Mouse (Mus musculus) forebrain, postnatal 0 days (tissue): ENCODE measurements around the gene Frmd4a. TPM values are rescaled to one million over a fixed set of nuclear protein-coding genes. Genes with fewer than 3 reads are reported as not detected.
A peak's percentile ranks its signal among the peaks of the same experiment; 100 is the strongest.

ENCODE experiments used
- ATAC-seq: fragments of 200-750 bp; cut with Nextera tagmentation; 2 replicates; pipeline ENCODE4 v1.8.0; 2017; ENCODE audit warnings: mild to moderate bottlenecking, moderate library complexity
- DNase-seq: peaks from one replicate; pipeline ENCODE4 v3.0.0-alpha.2; 2015
- H3K27ac ChIP-seq: fragments of 300-500 bp; sonication (generic); 2 replicates; pipeline ENCODE4 v1.5.1; 2014; ENCODE audit warnings: low read depth, mild to moderate bottlenecking, antibody characterized with exemption, low read length, moderate library complexity, mixed read lengths
- H3K27me3 ChIP-seq: fragments of 300-500 bp; sonication (generic); 2 replicates; pipeline ENCODE4 v1.6.1; 2014; ENCODE audit warnings: mild to moderate bottlenecking, low read length, mixed read lengths; ENCODE audit not compliant: insufficient read depth
- H3K36me3 ChIP-seq: fragments of 300-500 bp; sonication (generic); 2 replicates; pipeline ENCODE4 v1.6.1; 2014; ENCODE audit warnings: mild to moderate bottlenecking, moderate library complexity; ENCODE audit not compliant: insufficient read depth
- H3K4me1 ChIP-seq: fragments of 300-500 bp; sonication (generic); 2 replicates; pipeline ENCODE4 v1.6.1; 2014; ENCODE audit warnings: antibody characterized with exemption; ENCODE audit not compliant: insufficient read depth
- H3K4me2 ChIP-seq: fragments of 300-500 bp; sonication (generic); 2 replicates; pipeline ENCODE4 v1.6.1; 2014; ENCODE audit warnings: low read depth, mild to moderate bottlenecking, moderate library complexity
- H3K4me3 ChIP-seq: fragments of 300-500 bp; sonication (generic); 2 replicates; pipeline ENCODE4 v1.5.1; 2014; ENCODE audit warnings: low read depth, low read length, mixed read lengths
- H3K9ac ChIP-seq: fragments of 300-500 bp; sonication (generic); 2 replicates; pipeline ENCODE4 v1.6.1; 2014; ENCODE audit warnings: mild to moderate bottlenecking
- H3K9me3 ChIP-seq: fragments of 300-500 bp; sonication (generic); 2 replicates; pipeline ENCODE4 v1.6.1; 2016; ENCODE audit warnings: low read length
- CTCF ChIP-seq: sonication (generic); IDR thresholded peaks from 2 replicates; pipeline ENCODE4 v1.5.1; 2016; ENCODE audit warnings: antibody characterized with exemption, control low read depth, low read depth
- WGBS: fragments of 180-500 bp; shearing (Covaris S2); extraction: QIAGEN DNeasy Blood & Tissue Kit; methylation state at CpG from one replicate; pipeline ENCODE4 v1.1.7; 2014; 5-methylcytosine and 5-hydroxymethylcytosine counted together
- polyA plus RNA-seq: library from polyadenylated mRNA; unstranded; fragments of >200 nt; fragmentation: Nextera tagmentation; extraction: Ambion mirVana; gene quantifications from 2 replicates; pipeline ENCODE4 v1.2.1, GENCODE M21; 2015
- total RNA-seq: library from RNA; depleted of rRNA; stranded (reverse); fragments of >200 nt; gene quantifications from 2 replicates; pipeline ENCODE4 v1.2.3, GENCODE M21; 2014

The Frmd4a gene
- total and polyA plus RNA-seq, 2 experiments from 2014 or later, result 43.8 to 74.5 TPM

- 46% methylated on average over 6 of the region's 6 CpGs for WGBS
- ATAC-seq, result no peak
- Histone ChIP-seq H3K4me1 (no peaks in the 10 kb centered on the region), H3K27me3 (no peaks in the 10 kb centered on the region), H3K27ac (no peak overlapping the region), H3K9ac (no peak overlapping the region), H3K4me3 (no peak overlapping the region), H3K36me3 (peaks cover 19% of the 10 kb centered on the region; the same call in 1 of the 2 replicates), H3K9me3 (no peaks in the 10 kb centered on the region), H3K4me2 (no peak overlapping the region)
- TF ChIP-seq CTCF, result no peak
- DNase-seq, result no peak
Measured at GRCm38 (mm10) chr2:4619893-4620593, 602.5 kb downstream of the Frmd4a start.

GRCm38 (mm10) chr2:4620640-4621401 is 603.3 kb downstream of the Frmd4a start:
- no peaks in the 10 kb centered on the region for H3K4me1 ChIP-seq
- H3K9me3 ChIP-seq, result no peaks in the 10 kb centered on the region
- H3K36me3 ChIP-seq, result peaks cover 19% of the 10 kb centered on the region; the same call in 1 of the 2 replicates
- no peak overlapping the region for H3K9ac ChIP-seq
- DNase-seq, result peak; percentile 45
- ATAC-seq, result peak; percentile 50; the same call in 1 of the 2 replicates
- no peaks in the 10 kb centered on the region for H3K27me3 ChIP-seq
- no peak overlapping the region for H3K4me2 ChIP-seq
- H3K4me3 ChIP-seq, result no peak overlapping the region
- no peak for TF ChIP-seq CTCF
- 62% methylated on average over 12 of the region's 12 CpGs for WGBS
- H3K27ac ChIP-seq, result peak overlapping the region; percentile 42; the same call in 1 of the 2 replicates

- peak; percentile 8; the same call in 1 of the 2 replicates for ATAC-seq
Measured at GRCm38 (mm10) chr2:4621471-4621985, 604.0 kb downstream of the Frmd4a start.

GRCm38 (mm10) chr2:4626911-4627310 is 609.4 kb downstream of the Frmd4a start:
- Histone ChIP-seq H3K4me3 (no peak overlapping the region), H3K36me3 (peaks cover 35% of the 10 kb centered on the region), H3K4me1 (no peaks in the 10 kb centered on the region), H3K27me3 (no peaks in the 10 kb centered on the region), H3K4me2 (no peak overlapping the region), H3K27ac (no peak overlapping the region), H3K9ac (no peak overlapping the region), H3K9me3 (no peaks in the 10 kb centered on the region)
- WGBS, result 93% methylated on average over 3 of the region's 3 CpGs
- TF ChIP-seq CTCF, result no peak
- no peak for ATAC-seq
- no peak for DNase-seq

More at GRCm38 (mm10) chr2:4621471-4621985, 604.0 kb downstream of the Frmd4a start:
- H3K4me1 ChIP-seq, result no peaks in the 10 kb centered on the region
- H3K4me3 ChIP-seq, result no peak overlapping the region
- 59% methylated on average over 3 of the region's 3 CpGs for WGBS
- DNase-seq, result no peak
- H3K27ac ChIP-seq, result peak overlapping the region; percentile 42
- H3K9me3 ChIP-seq, result no peaks in the 10 kb centered on the region
- no peak overlapping the region for H3K4me2 ChIP-seq
- no peak for TF ChIP-seq CTCF
- H3K36me3 ChIP-seq, result peaks cover 19% of the 10 kb centered on the region; the same call in 1 of the 2 replicates
- no peaks in the 10 kb centered on the region for H3K27me3 ChIP-seq
- no peak overlapping the region for H3K9ac ChIP-seq

GRCm38 (mm10) chr2:4628920-4629319 is 611.4 kb downstream of the Frmd4a start:
- H3K4me1 ChIP-seq, result no peaks in the 10 kb centered on the region
- WGBS, result 93% methylated on average over 2 of the region's 2 CpGs
- no peak overlapping the region for H3K27ac ChIP-seq
- peaks cover 39% of the 10 kb centered on the region for H3K36me3 ChIP-seq
- H3K27me3 ChIP-seq, result no peaks in the 10 kb centered on the region
- no peak overlapping the region for H3K9ac ChIP-seq
- TF ChIP-seq CTCF, result no peak
- no peak overlapping the region for H3K4me2 ChIP-seq
- no peak overlapping the region for H3K4me3 ChIP-seq
- H3K9me3 ChIP-seq, result no peaks in the 10 kb centered on the region
- no peak for ATAC-seq
- DNase-seq, result no peak

GRCm38 (mm10) chr2:4629470-4629869 is 612.0 kb downstream of the Frmd4a start:
- no peaks in the 10 kb centered on the region for H3K9me3 ChIP-seq
- no peak for DNase-seq
- ATAC-seq, result no peak
- H3K4me1 ChIP-seq, result no peaks in the 10 kb centered on the region
- H3K27ac ChIP-seq, result no peak overlapping the region
- H3K9ac ChIP-seq, result no peak overlapping the region
- WGBS, result 93% methylated on average over 11 of the region's 11 CpGs
- TF ChIP-seq CTCF, result no peak
- H3K4me3 ChIP-seq, result no peak overlapping the region
- H3K4me2 ChIP-seq, result no peak overlapping the region
- H3K36me3 ChIP-seq, result peaks cover 38% of the 10 kb centered on the region
- no peaks in the 10 kb centered on the region for H3K27me3 ChIP-seq
